Mouse (Mus musculus): ENCODE results near the gene Ccdc87. TPM values are rescaled to one million over a fixed set of nuclear protein-coding genes. Genes with fewer than 3 reads are reported as not detected.
A peak's percentile ranks its signal among the peaks of the same experiment; 100 is the strongest.
"Not testable (repeated sequence)": the region's sequence is repeated elsewhere in the genome, so short reads cannot be mapped to it uniquely, and the experiment has no call there.

The Ccdc87 gene
- polyA plus RNA-seq, 1 experiment = not detected

DNA sequence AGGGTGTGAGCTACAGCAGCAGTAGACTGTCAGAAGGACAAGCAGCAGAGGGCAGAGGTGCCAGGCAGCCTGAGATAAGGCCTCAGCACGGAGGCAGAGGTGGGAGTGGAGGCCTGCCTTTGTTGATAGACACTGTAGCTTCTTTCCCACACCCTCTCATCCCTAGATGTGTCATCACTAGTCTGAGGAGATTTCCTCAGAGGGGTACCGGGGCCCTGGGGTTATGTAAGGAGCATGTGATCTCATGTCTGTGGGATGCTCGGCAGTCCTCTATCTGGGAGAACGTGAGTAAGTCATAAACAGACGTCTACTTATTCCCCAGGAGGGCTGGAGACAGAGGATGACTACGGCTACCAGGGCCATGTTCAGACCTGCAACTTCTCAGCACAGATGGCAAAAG lies 19.9 kb downstream of the Ccdc87 start:
- TF ChIP-seq CTCF (IDR thresholded peaks at IDR 0.05; ENCODE audit: low read depth, low read length) (no peak), EP300 (IDR thresholded peaks at IDR 0.05; ENCODE audit: insufficient read depth, low read depth, low read length) (no peak), POLR2A (IDR thresholded peaks at IDR 0.05; ENCODE audit: insufficient read depth, low read length) (no peak)
- H3K27ac ChIP-seq (ENCODE audit: insufficient read depth, low read length) = no peak overlapping the region
- no peak overlapping the region for H3K4me3 ChIP-seq (ENCODE audit: low read depth, low read length)
- no peaks in the 10 kb centered on the region for H3K4me1 ChIP-seq (ENCODE audit: control insufficient read depth, insufficient read depth, low read length)
- no peaks in the 10 kb centered on the region for H3K9me3 ChIP-seq (replicated peaks; ENCODE audit: control insufficient read depth, insufficient read depth, low read length, poor library complexity, severe bottlenecking)
- no peaks in the 10 kb centered on the region for H3K36me3 ChIP-seq (ENCODE audit: control insufficient read depth, insufficient read depth, low read length, poor library complexity, severe bottlenecking)
- no peaks in the 10 kb centered on the region for H3K27me3 ChIP-seq (ENCODE audit: control insufficient read depth, insufficient read depth, low read length, poor library complexity, severe bottlenecking)
- H3K9ac ChIP-seq (ENCODE audit: low read depth, poor library complexity, severe bottlenecking) = no peak overlapping the region

DNA sequence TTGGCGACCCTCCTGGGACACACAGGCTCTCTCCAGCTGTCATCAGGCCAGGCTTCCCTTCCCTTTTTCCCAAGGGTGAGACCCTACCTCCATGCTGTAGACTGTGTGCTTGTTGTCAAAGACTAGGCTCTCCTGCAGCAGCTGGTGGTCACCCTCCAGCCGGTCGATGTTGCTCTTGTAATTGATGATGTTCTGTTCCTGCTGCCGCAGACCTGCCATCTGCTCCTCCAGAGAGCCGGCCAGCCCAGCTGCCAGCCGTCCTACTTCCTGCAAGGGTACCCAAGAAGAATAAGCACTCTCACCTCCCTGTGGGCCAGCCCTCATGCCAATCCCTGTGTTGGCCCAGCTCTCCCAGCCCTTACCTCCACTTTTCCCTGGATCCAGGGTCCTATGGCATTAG lies 23.9 kb downstream of the Ccdc87 start:
- peaks cover 6% of the 10 kb centered on the region for H3K4me1 ChIP-seq (ENCODE audit: control insufficient read depth, insufficient read depth, low read length)
- TF ChIP-seq EP300 (IDR thresholded peaks at IDR 0.05; ENCODE audit: insufficient read depth, low read depth, low read length) (no peak), CTCF (IDR thresholded peaks at IDR 0.05; ENCODE audit: low read depth, low read length) (no peak), POLR2A (IDR thresholded peaks at IDR 0.05; ENCODE audit: insufficient read depth, low read length) (no peak)
- H3K9me3 ChIP-seq (replicated peaks; ENCODE audit: control insufficient read depth, insufficient read depth, low read length, poor library complexity, severe bottlenecking) = no peaks in the 10 kb centered on the region
- H3K4me3 ChIP-seq (ENCODE audit: low read depth, low read length) = no peak overlapping the region
- H3K9ac ChIP-seq (ENCODE audit: low read depth, poor library complexity, severe bottlenecking) = no peak overlapping the region
- no peak overlapping the region for H3K27ac ChIP-seq (ENCODE audit: insufficient read depth, low read length)
- no peaks in the 10 kb centered on the region for H3K27me3 ChIP-seq (ENCODE audit: control insufficient read depth, insufficient read depth, low read length, poor library complexity, severe bottlenecking)
- H3K36me3 ChIP-seq (ENCODE audit: control insufficient read depth, insufficient read depth, low read length, poor library complexity, severe bottlenecking) = no peaks in the 10 kb centered on the region

DNA sequence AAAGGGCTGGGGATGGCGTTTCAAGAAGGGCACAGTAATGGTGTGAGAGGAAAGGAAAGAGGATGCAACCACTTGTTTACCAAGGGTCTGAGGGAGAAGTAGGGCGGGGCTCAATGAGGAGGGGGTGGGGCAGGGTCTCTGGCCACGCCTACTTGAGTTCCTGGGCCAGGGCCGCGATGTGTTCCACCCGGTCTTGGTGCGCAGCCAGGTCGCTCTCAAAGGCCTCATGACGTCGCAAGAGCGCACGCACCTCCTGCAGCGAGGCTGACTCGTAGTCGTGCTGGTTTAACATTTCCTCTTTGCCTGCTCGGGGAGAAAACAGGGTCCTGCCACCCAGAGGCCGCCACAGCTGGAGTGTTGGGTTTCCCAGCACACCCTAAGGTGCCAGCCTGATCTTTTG lies 26.0 kb downstream of the Ccdc87 start:
- TF ChIP-seq POLR2A (IDR thresholded peaks at IDR 0.05; ENCODE audit: insufficient read depth, low read length) (no peak), EP300 (IDR thresholded peaks at IDR 0.05; ENCODE audit: insufficient read depth, low read depth, low read length) (0 out of 2 replicates have a peak, but pooled peaks have one; percentile 25)
- H3K27ac ChIP-seq (ENCODE audit: insufficient read depth, low read length) = no peak overlapping the region
- no peaks in the 10 kb centered on the region for H3K36me3 ChIP-seq (ENCODE audit: control insufficient read depth, insufficient read depth, low read length, poor library complexity, severe bottlenecking)
- H3K27me3 ChIP-seq (ENCODE audit: control insufficient read depth, insufficient read depth, low read length, poor library complexity, severe bottlenecking) = no peaks in the 10 kb centered on the region
- H3K9ac ChIP-seq (ENCODE audit: low read depth, poor library complexity, severe bottlenecking) = no peak overlapping the region
- H3K4me3 ChIP-seq (ENCODE audit: low read depth, low read length) = peak overlapping the region; percentile 31
- H3K4me1 ChIP-seq (ENCODE audit: control insufficient read depth, insufficient read depth, low read length) = peaks cover 6% of the 10 kb centered on the region
- no peaks in the 10 kb centered on the region for H3K9me3 ChIP-seq (replicated peaks; ENCODE audit: control insufficient read depth, insufficient read depth, low read length, poor library complexity, severe bottlenecking)

DNA sequence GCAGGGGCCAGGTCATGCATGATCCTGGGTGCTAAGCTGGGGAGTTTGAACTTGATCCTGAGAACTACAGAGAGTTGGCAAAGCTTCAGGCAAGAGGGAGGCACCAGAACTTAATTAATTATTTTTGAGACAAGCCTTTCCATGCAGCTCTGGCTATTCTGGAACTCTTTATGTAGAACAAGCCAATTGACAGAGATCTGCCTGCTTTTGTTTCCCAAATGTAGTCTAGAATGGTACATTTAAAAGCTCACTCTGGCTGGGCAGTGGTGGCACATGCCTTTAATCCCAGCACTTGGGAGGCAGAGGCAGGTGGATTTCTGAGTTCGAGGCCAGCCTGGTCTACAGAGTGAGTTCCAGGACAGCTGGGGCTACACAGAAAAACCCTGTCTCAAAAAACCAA lies 35.4 kb downstream of the Ccdc87 start:
- not testable (repeated sequence) for H3K36me3 ChIP-seq (ENCODE audit: control insufficient read depth, insufficient read depth, low read length, poor library complexity, severe bottlenecking); H3K4me1 ChIP-seq (ENCODE audit: control insufficient read depth, insufficient read depth, low read length); H3K27me3 ChIP-seq (ENCODE audit: control insufficient read depth, insufficient read depth, low read length, poor library complexity, severe bottlenecking); H3K9ac ChIP-seq (ENCODE audit: low read depth, poor library complexity, severe bottlenecking); H3K9me3 ChIP-seq (replicated peaks; ENCODE audit: control insufficient read depth, insufficient read depth, low read length, poor library complexity, severe bottlenecking); H3K27ac ChIP-seq (ENCODE audit: insufficient read depth, low read length); H3K4me3 ChIP-seq (ENCODE audit: low read depth, low read length)

DNA sequence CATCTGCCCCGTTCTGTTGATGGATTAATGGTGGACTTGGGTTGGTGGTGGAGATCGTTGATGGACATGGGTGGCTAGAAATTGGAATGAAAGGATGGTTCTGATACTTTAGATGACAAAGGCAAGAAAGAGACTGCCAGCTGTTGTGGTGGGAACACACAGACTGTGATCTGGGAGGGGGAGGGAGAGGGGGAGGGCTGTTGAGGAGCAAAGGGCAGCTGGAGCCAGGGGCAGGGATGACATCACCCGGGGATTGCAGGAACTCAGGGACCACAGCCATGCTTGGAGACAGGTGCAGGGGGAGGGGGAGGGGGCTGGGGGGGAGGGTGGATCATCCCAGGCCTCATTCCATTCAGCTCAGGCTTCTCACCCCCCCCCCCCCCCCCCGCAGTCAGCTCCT lies 37.1 kb downstream of the Ccdc87 start:
- no peak overlapping the region for H3K4me3 ChIP-seq (ENCODE audit: low read depth, low read length)

DNA sequence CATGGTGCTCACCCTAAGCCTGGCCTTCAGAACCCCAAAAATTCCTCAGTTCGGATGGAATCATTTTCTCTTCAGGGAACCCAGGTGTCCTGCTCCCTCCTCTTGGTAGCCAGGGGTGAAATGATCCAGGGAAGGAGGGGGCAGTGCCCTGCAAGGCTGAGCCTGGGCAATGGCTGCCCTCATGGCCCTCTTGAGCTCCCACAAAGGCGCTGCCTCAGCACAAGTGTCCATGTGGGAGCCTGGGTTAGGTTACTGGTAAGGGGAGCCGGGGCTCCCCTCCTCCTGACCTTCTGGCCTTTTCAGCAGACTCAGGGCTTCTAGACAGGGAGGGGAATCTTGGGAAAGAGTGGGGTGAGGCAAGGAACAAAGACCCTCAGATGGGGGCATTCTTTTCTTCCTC lies 37.6 kb downstream of the Ccdc87 start:
- H3K4me1 ChIP-seq (ENCODE audit: control insufficient read depth, insufficient read depth, low read length) = peaks cover 2% of the 10 kb centered on the region
- H3K27me3 ChIP-seq (ENCODE audit: control insufficient read depth, insufficient read depth, low read length, poor library complexity, severe bottlenecking) = no peaks in the 10 kb centered on the region
- no peaks in the 10 kb centered on the region for H3K36me3 ChIP-seq (ENCODE audit: control insufficient read depth, insufficient read depth, low read length, poor library complexity, severe bottlenecking)
- H3K27ac ChIP-seq (ENCODE audit: insufficient read depth, low read length) = no peak overlapping the region; the same call in 1 of the 2 replicates
- TF ChIP-seq CTCF (IDR thresholded peaks at IDR 0.05; ENCODE audit: low read depth, low read length) (no peak), EP300 (IDR thresholded peaks at IDR 0.05; ENCODE audit: insufficient read depth, low read depth, low read length) (no peak), POLR2A (IDR thresholded peaks at IDR 0.05; ENCODE audit: insufficient read depth, low read length) (no peak)
- no peak overlapping the region for H3K4me3 ChIP-seq (ENCODE audit: low read depth, low read length)
- H3K9me3 ChIP-seq (replicated peaks; ENCODE audit: control insufficient read depth, insufficient read depth, low read length, poor library complexity, severe bottlenecking) = no peaks in the 10 kb centered on the region
- H3K9ac ChIP-seq (ENCODE audit: low read depth, poor library complexity, severe bottlenecking) = 0 out of 2 replicates have a peak overlapping the region, but pooled peaks have one; percentile 13

More for the DNA sequence above, 37.1 kb downstream of the Ccdc87 start:
- H3K9ac ChIP-seq (ENCODE audit: low read depth, poor library complexity, severe bottlenecking) = 0 out of 2 replicates have a peak overlapping the region, but pooled peaks have one; percentile 13
- H3K4me1 ChIP-seq (ENCODE audit: control insufficient read depth, insufficient read depth, low read length) = peaks cover 2% of the 10 kb centered on the region
- no peak overlapping the region for H3K27ac ChIP-seq (ENCODE audit: insufficient read depth, low read length)
- H3K27me3 ChIP-seq (ENCODE audit: control insufficient read depth, insufficient read depth, low read length, poor library complexity, severe bottlenecking) = no peaks in the 10 kb centered on the region
- TF ChIP-seq EP300 (IDR thresholded peaks at IDR 0.05; ENCODE audit: insufficient read depth, low read depth, low read length) = no peak
- TF ChIP-seq CTCF (IDR thresholded peaks at IDR 0.05; ENCODE audit: low read depth, low read length) = no peak
- no peak for TF ChIP-seq POLR2A (IDR thresholded peaks at IDR 0.05; ENCODE audit: insufficient read depth, low read length)
- H3K9me3 ChIP-seq (replicated peaks; ENCODE audit: control insufficient read depth, insufficient read depth, low read length, poor library complexity, severe bottlenecking) = no peaks in the 10 kb centered on the region
- no peaks in the 10 kb centered on the region for H3K36me3 ChIP-seq (ENCODE audit: control insufficient read depth, insufficient read depth, low read length, poor library complexity, severe bottlenecking)
